Mouse (Mus musculus) hindbrain, embryonic 10.5 days (tissue): ENCODE data around the gene Ppa2. TPM values are rescaled to one million over a fixed set of nuclear protein-coding genes. Genes with fewer than 3 reads are reported as not detected.

Experiments
- DNase-seq: peaks from one replicate; pipeline ENCODE4 v3.0.0-alpha.2; 2017; ENCODE audit warnings: low spot score
- H3K27ac ChIP-seq: fragments of 300-500 bp; sonication (generic); 2 replicates; pipeline ENCODE4 v1.5.1; 2016; ENCODE audit warnings: mild to moderate bottlenecking, moderate library complexity
- H3K27me3 ChIP-seq: fragments of 300-500 bp; sonication (generic); 2 replicates; pipeline ENCODE4 v1.6.1; 2016; ENCODE audit warnings: mild to moderate bottlenecking; ENCODE audit not compliant: poor library complexity, insufficient read depth, severe bottlenecking
- H3K36me3 ChIP-seq: fragments of 300-500 bp; sonication (generic); 2 replicates; pipeline ENCODE4 v1.6.1; 2016; ENCODE audit warnings: mild to moderate bottlenecking, moderate library complexity
- H3K4me1 ChIP-seq: fragments of 300-500 bp; sonication (generic); replicated peaks from 2 replicates; pipeline ENCODE4 v1.6.1; 2016; ENCODE audit warnings: mild to moderate bottlenecking
- H3K4me3 ChIP-seq: fragments of 300-500 bp; sonication (generic); 2 replicates; pipeline ENCODE4 v1.5.1; 2016; ENCODE audit warnings: mild to moderate bottlenecking, moderate library complexity
- H3K9me3 ChIP-seq: fragments of 300-500 bp; sonication (generic); 2 replicates; pipeline ENCODE4 v1.6.1; 2016; ENCODE audit warnings: mild to moderate bottlenecking, moderate library complexity
- WGBS: fragments of 180-500 bp; shearing (Covaris S2); methylation state at CpG from one replicate; pipeline ENCODE4 v1.1.7; 2016; 5-methylcytosine and 5-hydroxymethylcytosine counted together
- polyA plus RNA-seq: library from polyadenylated mRNA; unstranded; fragments of >200 nt; fragmentation: Nextera tagmentation; extraction: Ambion mirVana; gene quantifications from 2 replicates; pipeline ENCODE4 v1.2.1, GENCODE M21; 2016

The Ppa2 gene
- polyA plus RNA-seq, 1 experiment from 2014 or later: 79.3 TPM

DNA sequence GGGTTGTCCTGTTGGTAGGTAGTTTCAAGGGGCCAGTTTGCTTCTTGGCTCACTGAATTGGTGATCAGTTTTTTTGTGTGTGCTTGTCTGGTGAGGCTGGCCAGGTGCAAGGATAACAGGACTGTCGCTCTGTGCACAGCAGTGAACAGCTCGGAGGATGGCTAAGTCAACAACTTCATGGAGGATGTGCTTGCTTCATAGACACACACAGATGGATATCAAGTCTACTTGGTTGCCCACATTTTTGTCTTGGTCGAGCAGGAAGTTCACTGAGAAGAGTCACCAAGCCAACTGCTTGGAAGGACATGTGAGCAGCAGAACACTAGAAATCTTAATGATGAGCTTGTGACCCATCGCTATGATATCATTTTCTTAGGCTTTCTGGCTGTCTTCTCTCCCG is 24.8 kb downstream of the Ppa2 start:
- Histone ChIP-seq H3K9me3 (no peaks in the 10 kb centered on the region), H3K4me1 (0 out of 2 replicates have a peak, but pooled peaks cover 4% of the 10 kb centered on the region), H3K27ac (no peak overlapping the region), H3K27me3 (no peaks in the 10 kb centered on the region), H3K36me3 (peaks cover 42% of the 10 kb centered on the region), H3K4me3 (no peak overlapping the region)
- 91% methylated on average over 5 of the region's 5 CpGs for WGBS
- no peak for DNase-seq

DNA sequence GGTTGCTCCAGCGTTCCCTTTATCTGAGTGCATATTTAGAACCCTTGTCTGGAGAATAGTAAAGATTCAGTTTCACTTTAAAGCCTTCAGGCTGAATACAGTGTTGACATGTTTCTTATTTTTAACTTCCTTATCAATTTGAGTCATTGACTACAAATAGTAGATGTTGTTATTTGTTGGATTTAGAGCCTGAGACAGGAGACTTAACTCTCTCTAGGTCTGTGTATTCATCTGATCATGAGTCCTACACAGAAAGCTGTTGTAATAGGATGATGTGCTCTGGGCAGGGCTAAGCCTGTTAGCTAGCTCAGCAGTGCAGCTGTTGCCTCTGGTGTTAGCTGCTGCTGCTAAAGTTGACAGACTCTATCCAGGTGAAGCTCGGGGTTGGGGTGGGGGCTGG is 25.3 kb downstream of the Ppa2 start:
- no peak for DNase-seq
- Histone ChIP-seq H3K4me3 (no peak overlapping the region), H3K27ac (no peak overlapping the region), H3K4me1 (0 out of 2 replicates have a peak, but pooled peaks cover 4% of the 10 kb centered on the region), H3K27me3 (no peaks in the 10 kb centered on the region), H3K36me3 (peaks cover 46% of the 10 kb centered on the region), H3K9me3 (no peaks in the 10 kb centered on the region)
- 85% methylated on average over 2 of the region's 2 CpGs for WGBS

GRCm38 (mm10) chr3:133336400-133336799 is 26.5 kb downstream of the Ppa2 start:
- no peak for DNase-seq

DNA sequence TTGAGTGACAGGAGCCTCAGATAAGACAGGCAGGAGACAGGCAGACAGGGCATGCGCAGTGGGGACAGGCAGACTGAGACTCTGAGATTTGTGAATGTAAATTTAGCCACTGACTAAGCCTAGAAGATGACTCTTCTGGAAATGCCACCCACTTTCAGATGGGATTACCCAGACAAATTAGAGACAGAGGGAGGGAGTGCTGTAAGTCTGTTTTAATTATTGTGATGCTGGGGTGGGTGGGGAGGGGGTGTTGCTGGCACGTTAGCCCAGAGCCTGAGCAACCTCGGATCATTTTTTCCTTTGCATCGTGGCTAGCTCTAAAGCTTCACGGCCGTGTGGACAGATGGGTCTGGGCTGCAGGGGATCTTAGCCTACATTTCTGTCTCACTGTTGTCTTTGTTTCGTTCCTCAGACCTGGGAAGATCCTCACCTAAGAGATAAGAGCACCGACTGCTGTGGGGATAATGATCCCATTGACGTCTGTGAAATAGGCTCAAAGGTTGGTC is 29.0 kb downstream of the Ppa2 start:
- WGBS: 81% methylated on average over 9 of the region's 9 CpGs
- H3K27me3 ChIP-seq: no peaks in the 10 kb centered on the region
- H3K4me1 ChIP-seq: no peaks in the 10 kb centered on the region
- no peak overlapping the region for H3K27ac ChIP-seq
- no peak for DNase-seq
- H3K4me3 ChIP-seq: no peak overlapping the region
- H3K9me3 ChIP-seq: no peaks in the 10 kb centered on the region
- H3K36me3 ChIP-seq: peaks cover 37% of the 10 kb centered on the region

More at GRCm38 (mm10) chr3:133336400-133336799, 26.5 kb downstream of the Ppa2 start:
- 82% methylated on average over 7 of the region's 7 CpGs for WGBS
- H3K27me3 ChIP-seq: no peaks in the 10 kb centered on the region
- no peak overlapping the region for H3K27ac ChIP-seq
- H3K4me1 ChIP-seq: 0 out of 2 replicates have a peak, but pooled peaks cover under 1% of the 10 kb centered on the region
- H3K36me3 ChIP-seq: peaks cover 49% of the 10 kb centered on the region
- no peak overlapping the region for H3K4me3 ChIP-seq
- no peaks in the 10 kb centered on the region for H3K9me3 ChIP-seq

DNA sequence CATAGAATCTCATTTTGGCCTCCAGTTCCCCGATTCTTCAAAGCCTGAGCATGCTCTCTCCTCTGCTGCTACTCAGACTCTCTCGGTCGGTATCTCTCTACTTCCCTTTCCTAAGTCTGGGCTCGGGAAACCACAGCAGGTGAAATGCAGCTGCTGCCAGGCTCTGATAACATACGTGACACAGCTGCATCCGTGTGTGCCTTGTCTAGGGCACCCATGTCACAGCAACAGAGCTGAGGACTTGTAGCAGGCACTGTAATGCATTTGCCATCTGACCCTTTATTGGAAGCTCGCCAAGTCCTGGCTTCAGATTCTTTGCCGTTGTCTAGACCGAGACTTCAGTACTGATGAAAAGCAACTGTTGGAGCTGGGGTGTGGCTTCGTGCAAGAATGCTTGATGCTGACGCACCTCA is 29.5 kb downstream of the Ppa2 start:
- DNase-seq: no peak
- Histone ChIP-seq H3K9me3 (no peaks in the 10 kb centered on the region), H3K4me3 (no peak overlapping the region), H3K27ac (no peak overlapping the region), H3K36me3 (peaks cover 35% of the 10 kb centered on the region), H3K27me3 (no peaks in the 10 kb centered on the region), H3K4me1 (no peaks in the 10 kb centered on the region)
- 85% methylated on average over 11 of the region's 11 CpGs for WGBS

DNA sequence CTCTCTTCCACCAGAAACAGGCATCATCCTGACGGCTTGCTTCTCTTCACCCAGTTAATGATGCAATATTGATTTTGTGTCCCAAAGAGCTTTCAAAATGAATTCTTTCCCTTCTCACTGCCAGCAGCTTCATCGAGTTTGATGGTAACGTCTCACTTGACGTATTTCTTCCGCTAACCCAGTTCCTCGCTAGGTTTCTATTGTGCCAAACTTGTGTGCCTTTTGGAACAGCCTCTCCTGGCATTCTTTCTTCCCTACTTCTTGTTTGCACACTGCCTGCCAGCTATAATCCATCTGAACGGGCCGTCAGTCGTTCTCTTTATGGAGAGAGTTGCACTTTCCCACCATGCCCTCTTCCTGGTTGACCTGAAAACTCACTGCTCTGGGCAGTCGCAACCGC is 31.2 kb downstream of the Ppa2 start:
- Histone ChIP-seq H3K9me3 (no peaks in the 10 kb centered on the region), H3K27me3 (no peaks in the 10 kb centered on the region), H3K4me1 (no peaks in the 10 kb centered on the region), H3K36me3 (peaks cover 34% of the 10 kb centered on the region), H3K27ac (no peak overlapping the region), H3K4me3 (no peak overlapping the region)
- no peak for DNase-seq
- WGBS: 89% methylated on average over 11 of the region's 11 CpGs

- no peaks in the 10 kb centered on the region for H3K9me3 ChIP-seq
- no peaks in the 10 kb centered on the region for H3K4me1 ChIP-seq
- H3K27me3 ChIP-seq: no peaks in the 10 kb centered on the region
- no peak for DNase-seq
- 89% methylated on average over 7 of the region's 7 CpGs for WGBS
- H3K36me3 ChIP-seq: peaks cover 35% of the 10 kb centered on the region
- no peak overlapping the region for H3K4me3 ChIP-seq
- no peak overlapping the region for H3K27ac ChIP-seq
Observed at GRCm38 (mm10) chr3:133347535-133347934, 37.6 kb downstream of the Ppa2 start.

DNA sequence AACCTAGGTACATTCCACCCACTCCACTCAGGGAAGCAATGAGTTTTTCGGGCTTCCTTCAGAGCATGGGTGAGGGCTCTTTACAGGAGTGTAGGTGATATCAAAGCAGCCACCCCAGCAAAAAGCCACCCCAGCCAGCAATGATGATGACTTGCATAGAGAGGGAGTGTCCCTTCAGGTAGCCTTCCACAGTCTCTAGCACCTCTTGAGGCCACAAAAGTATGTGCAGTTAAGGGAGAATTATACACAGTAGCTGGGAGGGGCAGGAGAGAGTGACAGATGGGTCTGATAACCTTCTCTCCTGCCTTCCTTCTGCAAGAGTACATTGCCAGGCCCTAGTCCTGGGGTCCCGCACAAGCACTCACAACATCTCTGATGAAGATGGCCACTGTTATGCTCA is 38.9 kb downstream of the Ppa2 start:
- 91% methylated on average over 2 of the region's 2 CpGs for WGBS
- no peak for DNase-seq
- H3K27me3 ChIP-seq: no peaks in the 10 kb centered on the region
- H3K4me1 ChIP-seq: no peaks in the 10 kb centered on the region
- peaks cover 35% of the 10 kb centered on the region for H3K36me3 ChIP-seq
- no peak overlapping the region for H3K27ac ChIP-seq
- H3K9me3 ChIP-seq: no peaks in the 10 kb centered on the region
- no peak overlapping the region for H3K4me3 ChIP-seq

- Histone ChIP-seq H3K9me3 (no peaks in the 10 kb centered on the region), H3K4me3 (no peak overlapping the region), H3K27me3 (no peaks in the 10 kb centered on the region), H3K27ac (no peak overlapping the region), H3K36me3 (no peaks in the 10 kb centered on the region), H3K4me1 (no peaks in the 10 kb centered on the region)
- WGBS: 74% methylated on average over 6 of the region's 6 CpGs
- no peak for DNase-seq
Observed at GRCm38 (mm10) chr3:133357426-133357974, 47.6 kb downstream of the Ppa2 start.

DNA sequence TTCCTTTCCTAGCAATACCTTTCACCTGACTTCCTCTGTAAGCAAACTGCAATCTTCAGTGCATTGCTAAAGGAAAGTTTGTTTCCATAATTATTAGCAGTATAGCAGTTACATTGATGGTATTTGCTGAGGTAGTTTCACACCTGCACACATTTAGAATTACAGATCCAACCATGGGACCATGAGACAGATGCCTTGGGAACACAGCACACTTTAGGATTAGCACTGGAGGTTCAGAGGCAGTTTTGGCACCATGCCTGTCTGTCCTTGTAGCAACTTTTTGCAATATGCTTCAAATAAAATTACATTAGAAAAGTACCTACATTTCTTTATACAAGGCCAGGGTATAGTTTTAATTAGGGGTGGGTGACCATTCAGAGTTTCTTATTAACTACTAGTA is 48.1 kb downstream of the Ppa2 start:
- H3K27ac ChIP-seq: no peak overlapping the region
- no peak for DNase-seq
- H3K27me3 ChIP-seq: no peaks in the 10 kb centered on the region
- H3K36me3 ChIP-seq: no peaks in the 10 kb centered on the region
- no peak overlapping the region for H3K4me3 ChIP-seq
- no peaks in the 10 kb centered on the region for H3K4me1 ChIP-seq
- no peaks in the 10 kb centered on the region for H3K9me3 ChIP-seq

- no peak overlapping the region for H3K4me3 ChIP-seq
- no peak overlapping the region for H3K27ac ChIP-seq
- 92% methylated on average over 1 of the region's 1 CpGs for WGBS
Observed at GRCm38 (mm10) chr3:133361406-133361805, 51.5 kb downstream of the Ppa2 start.

DNA sequence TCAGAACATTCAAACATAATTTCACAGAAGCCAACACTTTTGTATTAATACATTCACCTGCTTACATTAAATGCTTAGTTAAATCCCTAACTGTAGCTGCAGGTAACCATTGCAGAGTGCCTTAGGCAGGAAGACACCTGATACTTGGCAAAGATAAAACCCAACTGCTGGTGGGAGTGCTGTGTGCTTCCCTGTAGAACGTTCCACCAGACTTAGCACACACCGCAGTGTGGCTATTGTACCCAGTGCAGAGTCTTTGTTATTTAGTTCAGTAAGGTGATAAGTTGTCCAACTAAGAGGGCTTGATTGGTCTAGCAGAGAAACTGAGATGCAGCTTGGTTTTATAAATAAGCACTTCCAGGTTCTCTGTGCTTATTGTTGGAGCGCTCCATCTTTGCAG is 54.2 kb downstream of the Ppa2 start:
- 93% methylated on average over 3 of the region's 3 CpGs for WGBS
- H3K4me1 ChIP-seq: no peaks in the 10 kb centered on the region
- no peaks in the 10 kb centered on the region for H3K27me3 ChIP-seq
- no peak for DNase-seq
- H3K36me3 ChIP-seq: 0 out of 2 replicates have a peak, but pooled peaks cover 3% of the 10 kb centered on the region
- no peak overlapping the region for H3K27ac ChIP-seq
- no peaks in the 10 kb centered on the region for H3K9me3 ChIP-seq
- no peak overlapping the region for H3K4me3 ChIP-seq

More at GRCm38 (mm10) chr3:133361406-133361805, 51.5 kb downstream of the Ppa2 start:
- Histone ChIP-seq H3K36me3 (0 out of 2 replicates have a peak, but pooled peaks cover 3% of the 10 kb centered on the region), H3K9me3 (no peaks in the 10 kb centered on the region), H3K27me3 (no peaks in the 10 kb centered on the region), H3K4me1 (no peaks in the 10 kb centered on the region)
- no peak for DNase-seq

GRCm38 (mm10) chr3:133366096-133366495 is 56.2 kb downstream of the Ppa2 start:
- no peaks in the 10 kb centered on the region for H3K9me3 ChIP-seq
- DNase-seq: no peak
- H3K27ac ChIP-seq: no peak overlapping the region
- no peaks in the 10 kb centered on the region for H3K27me3 ChIP-seq
- WGBS: 89% methylated on average over 9 of the region's 9 CpGs
- peaks cover 12% of the 10 kb centered on the region for H3K36me3 ChIP-seq
- H3K4me3 ChIP-seq: no peak overlapping the region
- no peaks in the 10 kb centered on the region for H3K4me1 ChIP-seq

GRCm38 (mm10) chr3:133378174-133378573 is 68.3 kb downstream of the Ppa2 start:
- Histone ChIP-seq H3K4me1 (peaks cover 7% of the 10 kb centered on the region; the same call in 1 of the 2 replicates), H3K4me3 (no peak overlapping the region), H3K36me3 (peaks cover 52% of the 10 kb centered on the region), H3K9me3 (peaks cover 20% of the 10 kb centered on the region), H3K27ac (no peak overlapping the region), H3K27me3 (no peaks in the 10 kb centered on the region)
- no peak for DNase-seq
